Mouse (Mus musculus) heart, embryonic 11.5 days (tissue): ENCODE measurements at regions not wholly inside any gene's neighbourhood (a gene's known extent, or its start where the extent isn't known, plus 50 kb on each side); places are given as distances from the start of the nearest gene placed in this dataset.

Source experiments
- ATAC-seq: fragments of 200-750 bp; cut with Nextera tagmentation; replicated peaks from 2 replicates; pipeline ENCODE4 v1.8.0; 2017; ENCODE audit warnings: moderate library complexity; ENCODE audit not compliant: insufficient number of reproducible peaks, low FRiP score, low TSS enrichment
- H3K27ac ChIP-seq: fragments of 300-500 bp; sonication (generic); 2 replicates; pipeline ENCODE4 v1.5.1; 2014; ENCODE audit warnings: mild to moderate bottlenecking, low read depth, low read length
- H3K27me3 ChIP-seq: fragments of 300-500 bp; sonication (generic); 2 replicates; pipeline ENCODE4 v1.6.1; 2014; ENCODE audit warnings: mild to moderate bottlenecking, low read length, mixed read lengths; ENCODE audit not compliant: control insufficient read depth, insufficient read depth
- H3K36me3 ChIP-seq: fragments of 300-500 bp; sonication (generic); 2 replicates; pipeline ENCODE4 v1.6.1; 2014; ENCODE audit warnings: mild to moderate bottlenecking, low read length, moderate library complexity, mixed read lengths; ENCODE audit not compliant: control insufficient read depth, insufficient read depth
- H3K4me1 ChIP-seq: fragments of 300-500 bp; sonication (generic); 2 replicates; pipeline ENCODE4 v1.6.1; 2014; ENCODE audit warnings: low read length; ENCODE audit not compliant: control insufficient read depth, insufficient read depth
- H3K4me2 ChIP-seq: fragments of 300-500 bp; sonication (generic); 2 replicates; pipeline ENCODE4 v1.6.1; 2014; ENCODE audit warnings: mild to moderate bottlenecking, moderate library complexity
- H3K4me3 ChIP-seq: fragments of 300-500 bp; sonication (generic); 2 replicates; pipeline ENCODE4 v1.5.1; 2014; ENCODE audit warnings: low read depth, low read length
- H3K9ac ChIP-seq: fragments of 300-500 bp; sonication (generic); 2 replicates; pipeline ENCODE4 v1.6.1; 2014; ENCODE audit warnings: mild to moderate bottlenecking, low read depth, low read length, moderate library complexity
- H3K9me3 ChIP-seq: fragments of 300-500 bp; sonication (generic); replicated peaks from 2 replicates; pipeline ENCODE4 v1.6.1; 2016; ENCODE audit warnings: low read length; ENCODE audit not compliant: control insufficient read depth
- WGBS: fragments of 180-500 bp; shearing (Covaris S2); extraction: QIAGEN DNeasy Blood & Tissue Kit; methylation state at CpG from one replicate; pipeline ENCODE4 v1.1.7; 2014; ENCODE audit not compliant: insufficient replicate concordance; 5-methylcytosine and 5-hydroxymethylcytosine counted together

DNA sequence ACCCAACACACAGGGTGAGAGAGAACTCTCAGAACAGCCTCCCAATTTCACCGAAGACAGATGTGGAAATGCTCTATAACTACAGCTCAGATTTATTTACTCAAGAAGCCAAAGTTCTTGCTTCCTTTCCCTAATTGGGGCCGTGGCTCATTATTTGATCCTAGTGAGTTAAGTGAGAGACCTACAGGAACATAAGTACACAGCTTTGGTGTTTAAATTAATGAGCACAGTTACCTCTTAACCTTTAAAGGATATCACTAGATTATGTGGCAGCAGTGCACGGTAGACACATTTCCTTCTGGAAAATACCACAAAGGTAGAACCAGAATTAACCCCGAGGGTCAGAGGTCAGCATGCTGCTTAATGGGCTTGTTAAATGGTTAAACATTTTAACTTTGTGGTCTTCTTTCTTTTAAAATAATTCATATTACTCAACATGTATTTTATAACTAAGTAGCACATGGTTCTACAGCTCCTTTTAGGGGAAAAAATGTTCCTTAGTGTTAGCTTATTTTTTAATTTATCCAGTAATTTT lies 144.6 kb downstream of the Atp6ap1l start:
- H3K27ac ChIP-seq: no peak overlapping the region
- H3K4me2 ChIP-seq: no peak overlapping the region
- peaks cover 5% of the 10 kb centered on the region; the same call in 1 of the 2 replicates for H3K4me1 ChIP-seq
- H3K36me3 ChIP-seq: no peaks in the 10 kb centered on the region
- ATAC-seq: no peak
- H3K9me3 ChIP-seq: no peaks in the 10 kb centered on the region
- no peaks in the 10 kb centered on the region for H3K27me3 ChIP-seq
- H3K9ac ChIP-seq: no peak overlapping the region
- WGBS: 69% methylated on average over 4 of the region's 4 CpGs
- no peak overlapping the region for H3K4me3 ChIP-seq

DNA sequence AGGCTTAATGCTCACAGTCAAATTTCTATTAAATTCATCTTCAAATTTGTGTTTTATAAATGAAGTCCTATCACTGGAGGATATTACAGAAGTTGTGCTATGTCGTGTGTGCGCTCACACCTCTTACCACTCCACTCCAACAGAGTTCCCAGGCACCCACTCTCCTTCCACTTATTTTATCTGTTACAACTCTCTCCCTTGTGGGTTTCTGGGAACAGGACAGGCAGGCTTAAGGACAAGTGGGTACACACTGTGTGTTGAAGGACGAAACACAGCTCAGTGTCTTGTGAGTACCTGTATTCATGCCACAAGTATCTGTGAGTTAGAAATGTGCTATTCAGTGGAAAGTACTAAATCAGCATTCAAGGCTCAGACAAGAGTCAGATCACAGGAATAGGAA lies 150.7 kb downstream of the Atp6ap1l start:
- no peak overlapping the region for H3K4me2 ChIP-seq
- no peaks in the 10 kb centered on the region for H3K9me3 ChIP-seq
- WGBS: 56% methylated on average over 3 of the region's 3 CpGs
- no peak overlapping the region for H3K4me3 ChIP-seq
- peak overlapping the region; percentile 19; the same call in 1 of the 2 replicates for H3K27ac ChIP-seq
- H3K4me1 ChIP-seq: peaks cover 5% of the 10 kb centered on the region; the same call in 1 of the 2 replicates
- H3K36me3 ChIP-seq: no peaks in the 10 kb centered on the region
- H3K27me3 ChIP-seq: no peaks in the 10 kb centered on the region
- no peak for ATAC-seq
- H3K9ac ChIP-seq: no peak overlapping the region

DNA sequence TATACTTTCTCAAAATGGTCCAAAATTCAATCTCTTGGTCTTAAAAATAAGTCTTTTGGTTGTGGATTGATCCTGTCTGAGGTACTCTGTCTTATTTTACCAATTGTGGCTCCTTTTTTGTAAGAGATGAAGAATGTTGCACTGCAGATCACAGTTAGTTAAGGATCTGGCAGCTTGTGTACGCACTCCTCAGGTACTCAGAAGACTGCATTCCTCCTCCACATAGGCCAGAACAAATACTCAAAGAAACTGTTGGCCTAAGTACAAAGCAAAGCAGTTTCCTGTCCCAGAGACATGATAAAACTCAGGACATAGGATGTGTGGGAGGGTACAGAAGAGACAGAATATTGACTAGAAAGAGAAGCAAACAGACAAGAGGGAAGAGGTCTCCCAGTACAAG lies 155.4 kb downstream of the Atp6ap1l start:
- Histone ChIP-seq H3K4me3 (no peak overlapping the region), H3K4me1 (peaks cover 12% of the 10 kb centered on the region), H3K27ac (no peak overlapping the region), H3K36me3 (no peaks in the 10 kb centered on the region), H3K27me3 (no peaks in the 10 kb centered on the region), H3K9ac (no peak overlapping the region), H3K9me3 (no peaks in the 10 kb centered on the region), H3K4me2 (no peak overlapping the region)
- 52% methylated on average over 1 of the region's 1 CpGs for WGBS
- ATAC-seq: no peak

DNA sequence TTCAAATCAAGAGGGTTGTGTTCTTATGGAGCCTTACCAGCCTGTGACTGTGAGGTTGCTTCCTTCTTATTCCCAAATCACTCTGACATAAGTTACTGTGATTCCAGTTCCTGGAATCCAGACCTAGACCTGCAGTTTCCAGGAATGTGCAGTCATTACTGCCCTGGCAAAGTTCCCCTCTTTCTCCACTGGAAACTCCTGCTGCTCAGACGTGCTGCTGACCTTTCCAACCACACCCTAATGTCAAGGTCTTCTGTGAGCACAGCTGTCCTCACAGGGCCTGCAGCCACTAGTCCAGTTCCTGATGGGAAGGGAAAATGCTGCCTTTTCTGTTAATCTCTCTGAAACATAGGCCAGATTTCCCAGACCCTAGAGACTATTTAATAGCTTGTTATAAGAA lies 160.1 kb downstream of the Atp6ap1l start:
- no peaks in the 10 kb centered on the region for H3K36me3 ChIP-seq
- ATAC-seq: 0 out of 2 replicates have a peak, but pooled peaks have one; percentile 36
- peak overlapping the region; percentile 10 for H3K27ac ChIP-seq
- H3K9ac ChIP-seq: no peak overlapping the region
- H3K9me3 ChIP-seq: no peaks in the 10 kb centered on the region
- no peaks in the 10 kb centered on the region for H3K27me3 ChIP-seq
- no peak overlapping the region for H3K4me2 ChIP-seq
- H3K4me3 ChIP-seq: no peak overlapping the region
- WGBS: 9% methylated on average over 1 of the region's 1 CpGs
- H3K4me1 ChIP-seq: peaks cover 9% of the 10 kb centered on the region

DNA sequence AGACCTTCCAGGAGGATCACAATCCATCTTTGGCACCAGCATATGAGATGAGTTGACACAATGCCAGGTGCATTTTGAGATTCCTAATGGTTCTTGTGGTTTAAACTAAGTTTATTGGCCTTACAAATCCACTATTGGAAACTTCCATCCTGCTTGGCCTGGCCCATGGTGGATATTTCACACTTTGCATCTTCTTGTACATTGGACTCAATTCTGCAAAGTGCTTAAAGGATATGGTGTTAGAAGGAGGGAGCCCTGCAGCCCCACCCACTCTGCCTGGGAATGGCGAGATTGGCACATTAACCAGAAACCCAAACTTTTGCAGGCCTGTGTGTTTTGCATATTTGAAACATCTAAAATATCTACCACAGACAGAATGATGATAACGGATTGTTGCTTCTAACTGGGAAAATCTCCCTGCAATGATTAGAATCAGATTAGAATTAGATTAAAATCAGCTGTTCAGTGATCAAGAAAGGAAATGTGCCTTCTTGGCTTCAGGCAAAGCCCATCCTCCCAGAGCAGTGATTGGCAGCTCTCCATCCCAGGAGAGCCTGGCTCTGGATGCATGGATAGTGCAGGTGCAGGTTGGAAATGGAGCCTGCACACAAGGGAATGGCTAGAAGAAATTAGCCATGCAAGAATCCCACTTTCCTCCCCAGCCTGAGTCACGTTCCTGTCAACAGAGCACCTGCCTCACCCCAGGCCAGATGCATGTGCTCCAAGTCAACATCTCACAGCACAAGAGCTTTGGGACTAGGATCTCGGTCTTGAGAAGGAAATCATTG lies 162.3 kb downstream of the Atp6ap1l start:
- WGBS: 86% methylated on average over 4 of the region's 4 CpGs
- no peak for ATAC-seq

DNA sequence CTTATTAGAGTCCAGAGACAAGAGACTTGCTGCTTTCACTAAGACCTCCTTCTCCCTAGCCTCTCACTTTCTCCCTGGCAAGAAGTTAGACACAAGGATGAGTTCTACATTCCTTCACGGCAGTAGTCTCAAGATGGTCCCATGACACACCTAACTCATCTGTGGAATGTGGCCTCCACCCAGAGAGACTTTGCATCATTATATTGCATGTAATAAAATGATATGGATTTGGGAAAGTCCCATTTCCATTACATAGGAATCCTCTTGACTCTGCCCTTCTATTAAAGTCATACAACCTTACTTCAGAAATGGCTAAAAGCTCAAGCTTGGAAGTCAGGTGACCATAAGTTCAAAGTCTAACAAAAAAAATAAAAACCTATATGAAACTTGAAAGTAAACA lies 165.4 kb downstream of the Atp6ap1l start:
- H3K36me3 ChIP-seq: no peaks in the 10 kb centered on the region

More for the DNA sequence above, 162.3 kb downstream of the Atp6ap1l start:
- H3K27ac ChIP-seq: no peak overlapping the region
- no peak overlapping the region for H3K9ac ChIP-seq
- H3K36me3 ChIP-seq: no peaks in the 10 kb centered on the region
- no peaks in the 10 kb centered on the region for H3K9me3 ChIP-seq
- H3K27me3 ChIP-seq: no peaks in the 10 kb centered on the region
- H3K4me3 ChIP-seq: no peak overlapping the region
- H3K4me2 ChIP-seq: no peak overlapping the region
- H3K4me1 ChIP-seq: peaks cover 9% of the 10 kb centered on the region

DNA sequence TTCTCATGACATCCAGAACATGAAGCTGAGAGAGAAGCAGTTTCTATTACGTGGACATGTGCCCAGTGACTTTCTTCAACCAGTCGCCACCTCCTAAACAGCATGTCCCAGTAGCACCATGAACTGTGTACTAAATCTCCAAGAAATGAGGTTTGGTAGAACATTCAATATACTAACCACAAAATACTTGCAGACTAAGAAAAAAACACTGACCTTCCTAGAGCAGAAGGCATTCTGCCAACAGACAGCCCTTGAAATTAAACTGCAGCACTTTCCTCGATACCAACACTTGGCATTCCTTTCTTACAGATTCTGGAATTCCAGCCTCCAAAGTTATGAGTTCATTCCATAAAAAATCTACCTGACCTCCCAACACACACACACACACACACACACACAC lies 166.6 kb downstream of the Atp6ap1l start:
- H3K9me3 ChIP-seq: no peaks in the 10 kb centered on the region
- no peak overlapping the region for H3K4me2 ChIP-seq
- no peaks in the 10 kb centered on the region for H3K27me3 ChIP-seq
- no peak overlapping the region for H3K4me3 ChIP-seq
- H3K36me3 ChIP-seq: no peaks in the 10 kb centered on the region
- WGBS: 67% methylated on average over 3 of the region's 3 CpGs
- no peaks in the 10 kb centered on the region for H3K4me1 ChIP-seq
- no peak for ATAC-seq
- no peak overlapping the region for H3K9ac ChIP-seq
- H3K27ac ChIP-seq: no peak overlapping the region

More for the DNA sequence above, 165.4 kb downstream of the Atp6ap1l start:
- 0 out of 2 replicates have a peak, but pooled peaks cover under 1% of the 10 kb centered on the region for H3K4me1 ChIP-seq
- H3K9me3 ChIP-seq: no peaks in the 10 kb centered on the region
- no peak overlapping the region for H3K9ac ChIP-seq
- H3K27me3 ChIP-seq: no peaks in the 10 kb centered on the region
- H3K4me3 ChIP-seq: no peak overlapping the region
- no peak overlapping the region for H3K27ac ChIP-seq
- no peak overlapping the region for H3K4me2 ChIP-seq
- WGBS: 76% methylated on average over 1 of the region's 1 CpGs
- ATAC-seq: no peak

DNA sequence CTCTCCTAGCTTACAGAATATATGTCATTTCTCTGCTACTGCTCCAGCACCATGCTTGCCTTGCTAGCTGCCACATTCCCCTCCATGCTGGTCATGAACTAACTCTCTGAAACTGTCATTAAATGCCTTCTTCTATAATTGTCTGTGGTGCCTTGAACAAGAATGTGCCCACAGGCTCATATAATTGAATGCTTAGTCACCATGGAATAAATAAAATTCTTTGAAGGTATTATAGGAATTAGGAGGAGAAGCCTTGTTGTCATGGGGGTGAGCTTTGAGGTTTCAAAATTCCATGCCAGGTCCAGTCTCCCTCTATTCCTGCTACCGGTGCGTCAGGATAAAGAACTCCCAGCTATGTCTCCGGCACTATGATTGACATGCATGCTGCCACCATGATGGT lies 171.9 kb downstream of the Atp6ap1l start:
- H3K9ac ChIP-seq: no peak overlapping the region
- WGBS: 88% methylated on average over 3 of the region's 3 CpGs
- no peaks in the 10 kb centered on the region for H3K9me3 ChIP-seq
- no peak overlapping the region for H3K4me3 ChIP-seq
- H3K27me3 ChIP-seq: no peaks in the 10 kb centered on the region
- no peak for ATAC-seq
- no peak overlapping the region for H3K27ac ChIP-seq
- no peak overlapping the region for H3K4me2 ChIP-seq
- no peaks in the 10 kb centered on the region for H3K36me3 ChIP-seq
- H3K4me1 ChIP-seq: 0 out of 2 replicates have a peak, but pooled peaks cover 3% of the 10 kb centered on the region

DNA sequence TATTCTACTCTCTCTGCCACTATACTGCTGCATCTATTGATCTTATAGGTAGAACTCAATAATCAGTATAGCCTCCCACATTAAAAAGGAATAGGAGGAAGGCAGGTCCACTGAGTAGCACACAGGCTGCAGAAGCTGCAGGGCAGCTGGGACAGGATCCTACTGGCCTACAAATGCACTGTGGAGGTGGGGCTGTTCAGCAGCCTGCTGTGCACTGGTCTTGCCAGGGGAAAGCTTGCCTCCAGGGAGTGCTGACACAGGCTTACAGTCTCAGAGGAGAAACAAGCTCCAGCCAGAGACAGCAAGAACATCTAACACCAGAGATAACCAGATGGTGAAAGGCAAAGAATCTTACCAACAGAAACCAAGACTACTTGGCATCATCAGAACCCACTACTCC lies 176.1 kb downstream of the Atp6ap1l start:
- ATAC-seq: no peak
- Histone ChIP-seq H3K9me3 (no peaks in the 10 kb centered on the region), H3K4me1 (0 out of 2 replicates have a peak, but pooled peaks cover 8% of the 10 kb centered on the region), H3K27ac (no peak overlapping the region), H3K4me2 (no peak overlapping the region), H3K9ac (no peak overlapping the region), H3K36me3 (no peaks in the 10 kb centered on the region), H3K27me3 (no peaks in the 10 kb centered on the region), H3K4me3 (no peak overlapping the region)
